Mouse (Mus musculus) hindbrain, embryonic 12.5 days (tissue): Measurements from ENCODE around the gene Fibp. TPM values are rescaled to one million over a fixed set of nuclear protein-coding genes. Genes with fewer than 3 reads are reported as not detected.
"Not testable (repeated sequence)": the region's sequence is repeated elsewhere in the genome, so short reads cannot be mapped to it uniquely, and the experiment has no call there.

Experiments used
- ATAC-seq: fragments of 200-750 bp; cut with Nextera tagmentation; 2 replicates; pipeline ENCODE4 v1.8.0; 2017; ENCODE audit warnings: moderate TSS enrichment; ENCODE audit not compliant: low FRiP score
- H3K27ac ChIP-seq: fragments of 300-500 bp; sonication (generic); 2 replicates; pipeline ENCODE4 v1.5.1; 2016; ENCODE audit warnings: mild to moderate bottlenecking
- H3K27me3 ChIP-seq: fragments of 300-500 bp; sonication (generic); 2 replicates; pipeline ENCODE4 v1.6.1; 2016; ENCODE audit warnings: mild to moderate bottlenecking
- H3K36me3 ChIP-seq: fragments of 300-500 bp; sonication (generic); 2 replicates; pipeline ENCODE4 v1.6.1; 2016; ENCODE audit warnings: mild to moderate bottlenecking
- H3K4me1 ChIP-seq: fragments of 300-500 bp; sonication (generic); 2 replicates; pipeline ENCODE4 v1.6.1; 2016
- H3K4me2 ChIP-seq: fragments of 300-500 bp; sonication (generic); replicated peaks from 2 replicates; pipeline ENCODE4 v1.6.1; 2016; ENCODE audit warnings: mild to moderate bottlenecking
- H3K4me3 ChIP-seq: fragments of 300-500 bp; sonication (generic); 2 replicates; pipeline ENCODE4 v1.5.1; 2016; ENCODE audit warnings: mild to moderate bottlenecking
- H3K9ac ChIP-seq: fragments of 300-500 bp; sonication (generic); 2 replicates; pipeline ENCODE4 v1.6.1; 2016; ENCODE audit warnings: mild to moderate bottlenecking, moderate library complexity
- H3K9me3 ChIP-seq: fragments of 300-500 bp; sonication (generic); replicated peaks from 2 replicates; pipeline ENCODE4 v1.6.1; 2016; ENCODE audit warnings: mild to moderate bottlenecking
- WGBS: fragments of 180-500 bp; shearing (Covaris S2); methylation state at CpG from one replicate; pipeline ENCODE4 v1.1.7; 2016; 5-methylcytosine and 5-hydroxymethylcytosine counted together
- polyA plus RNA-seq: library from polyadenylated mRNA; unstranded; fragments of >200 nt; fragmentation: Nextera tagmentation; extraction: Ambion mirVana; gene quantifications from 2 replicates; pipeline ENCODE4 v1.2.1, GENCODE M21; 2016

The Fibp gene
- polyA plus RNA-seq, 1 experiment from 2014 or later: 144 TPM

DNA sequence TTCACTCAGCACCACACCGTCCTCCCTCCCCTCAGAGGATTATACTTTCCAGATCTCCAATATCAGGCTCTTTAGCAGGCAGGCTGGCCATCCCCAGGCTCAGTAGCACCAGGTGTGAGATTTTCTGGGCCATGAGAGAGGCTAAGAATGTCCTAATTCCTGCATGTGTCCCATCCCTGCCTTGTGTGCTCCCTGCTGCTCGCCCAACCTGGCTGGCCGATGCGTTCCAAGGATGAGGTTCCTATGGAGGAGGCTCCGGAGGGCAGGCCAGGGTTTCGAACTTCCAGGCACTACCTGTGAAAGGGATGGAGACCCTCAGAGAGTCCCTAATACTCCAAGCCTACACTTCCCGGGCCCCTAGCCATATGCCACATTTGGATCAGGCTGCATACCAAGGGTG lies 25.4 kb downstream of the Fibp start:
- H3K27me3 ChIP-seq: no peaks in the 10 kb centered on the region
- H3K9ac ChIP-seq: no peak overlapping the region
- no peak overlapping the region for H3K4me3 ChIP-seq
- H3K9me3 ChIP-seq: no peaks in the 10 kb centered on the region
- 96% methylated on average over 7 of the region's 7 CpGs for WGBS
- no peak for ATAC-seq
- peak overlapping the region; percentile 1; the same call in 1 of the 2 replicates for H3K27ac ChIP-seq
- no peak overlapping the region for H3K4me2 ChIP-seq
- peaks cover 17% of the 10 kb centered on the region for H3K4me1 ChIP-seq
- H3K36me3 ChIP-seq: peaks cover 50% of the 10 kb centered on the region

GRCm38 (mm10) chr19:5486286-5486685 lies 25.9 kb downstream of the Fibp start:
- Histone ChIP-seq H3K4me2 (no peak overlapping the region), H3K9ac (no peak overlapping the region), H3K36me3 (peaks cover 50% of the 10 kb centered on the region), H3K27me3 (no peaks in the 10 kb centered on the region), H3K27ac (peak overlapping the region; percentile 1; the same call in 1 of the 2 replicates), H3K9me3 (no peaks in the 10 kb centered on the region), H3K4me1 (peaks cover 17% of the 10 kb centered on the region), H3K4me3 (no peak overlapping the region)
- no peak for ATAC-seq
- WGBS: 87% methylated on average over 8 of the region's 8 CpGs

DNA sequence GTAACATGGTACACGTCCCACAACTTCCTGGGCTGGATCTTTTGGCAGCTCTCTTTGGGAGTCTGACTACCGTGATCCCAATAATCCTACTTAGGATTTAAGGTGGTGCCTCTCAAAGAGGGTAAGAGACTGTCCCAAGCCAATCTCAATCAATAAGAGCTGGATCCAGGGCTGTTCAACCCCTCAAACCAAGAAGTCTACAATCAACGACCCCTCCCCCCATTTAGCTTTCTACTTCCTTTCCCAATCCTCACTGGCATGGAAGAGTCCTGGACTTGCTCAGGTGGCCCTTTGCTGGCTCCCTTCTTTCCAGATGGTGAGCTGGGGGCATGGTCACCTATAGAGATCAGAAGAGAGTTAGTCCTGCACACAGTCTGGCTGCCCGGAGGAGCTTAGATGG lies 26.4 kb downstream of the Fibp start:
- Histone ChIP-seq H3K27me3 (no peaks in the 10 kb centered on the region), H3K4me2 (peak overlapping the region; percentile 70; the same call in 1 of the 2 replicates), H3K9ac (no peak overlapping the region), H3K4me1 (peaks cover 18% of the 10 kb centered on the region), H3K27ac (no peak overlapping the region), H3K4me3 (no peak overlapping the region), H3K36me3 (peaks cover 45% of the 10 kb centered on the region), H3K9me3 (no peaks in the 10 kb centered on the region)
- no peak for ATAC-seq
- WGBS: 81% methylated on average over 4 of the region's 4 CpGs

DNA sequence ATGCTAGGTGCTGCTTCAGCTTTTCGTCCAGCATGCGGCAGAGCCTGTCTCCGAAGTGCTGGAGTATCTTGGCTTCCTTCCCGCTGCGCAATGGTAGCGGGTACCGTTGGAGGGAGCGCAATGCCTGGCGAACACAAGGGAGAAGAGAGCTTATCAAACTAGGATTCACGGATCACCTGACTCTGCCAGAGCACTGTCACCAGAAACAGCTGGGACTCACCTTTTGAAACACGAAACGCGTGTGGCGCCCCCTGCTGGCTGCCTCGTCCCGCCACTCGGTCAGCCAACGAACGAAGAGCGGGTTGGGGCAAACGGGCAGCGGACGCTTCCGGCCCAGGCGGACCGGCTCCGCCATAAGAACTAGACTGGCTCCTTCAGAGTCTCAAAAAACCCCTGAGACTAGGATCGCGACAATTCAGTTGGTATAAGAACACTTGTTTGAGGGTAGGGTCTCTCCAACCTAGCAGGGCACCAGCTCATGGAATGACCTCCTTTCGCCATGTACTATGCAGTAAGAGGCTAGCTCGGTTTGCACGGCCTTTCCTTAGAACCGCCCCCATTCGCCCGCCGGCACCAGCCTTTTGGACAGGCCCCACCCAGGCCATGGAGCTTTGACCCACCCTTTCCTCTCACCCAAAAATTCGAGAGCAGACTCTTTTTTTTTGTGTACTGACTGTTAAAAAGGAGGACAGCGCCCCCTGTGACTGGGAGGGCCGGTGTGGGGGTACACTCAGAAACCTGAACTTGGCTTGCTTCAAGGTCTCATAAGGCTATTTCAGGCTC lies 27.5 kb downstream of the Fibp start, which contains the start of gene Mus81:
Mus81 (minus strand) TSS at position 635 of the 783 bp plus-strand sequence.
- Histone ChIP-seq H3K9ac (peak within 1 kb of the TSS; percentile 67), H3K4me1 (peaks cover 28% of the 10 kb centered on the region), H3K36me3 (peaks cover 45% of the 10 kb centered on the region), H3K27ac (peak within 1 kb of the TSS; percentile 100), H3K4me3 (peak within 1 kb of the TSS; percentile 49), H3K4me2 (peak within 1 kb of the TSS; percentile 70), H3K9me3 (no peaks in the 10 kb centered on the region), H3K27me3 (no peaks in the 10 kb centered on the region)
- ATAC-seq: peak; percentile 51
- WGBS: under 1% methylated on average over 39 of the region's 39 CpGs

- Histone ChIP-seq H3K4me1 (peaks cover 31% of the 10 kb centered on the region), H3K4me2 (peak overlapping the region; percentile 70), H3K27me3 (no peaks in the 10 kb centered on the region), H3K36me3 (peaks cover 45% of the 10 kb centered on the region), H3K9me3 (no peaks in the 10 kb centered on the region), H3K4me3 (peak overlapping the region; percentile 49), H3K27ac (peak overlapping the region; percentile 100), H3K9ac (peak overlapping the region; percentile 67)
- WGBS: 0% methylated on average over 26 of the region's 26 CpGs
- peak; percentile 78 for ATAC-seq
These were observed 28.6 kb downstream of the Fibp start for GRCm38 (mm10) chr19:5488878-5489571.

- H3K4me3 ChIP-seq: peak overlapping the region; percentile 98; the same call in 1 of the 2 replicates
- H3K4me2 ChIP-seq: peak overlapping the region; percentile 75
- not testable (repeated sequence) for H3K27me3 ChIP-seq, H3K9me3 ChIP-seq, ATAC-seq, H3K9ac ChIP-seq
- H3K4me1 ChIP-seq: peaks cover 31% of the 10 kb centered on the region
- WGBS: 52% methylated on average over 10 of the region's 10 CpGs
- peaks cover 44% of the 10 kb centered on the region for H3K36me3 ChIP-seq
- H3K27ac ChIP-seq: peak overlapping the region; percentile 100
These were observed 29.3 kb downstream of the Fibp start for GRCm38 (mm10) chr19:5489721-5490120.

- Histone ChIP-seq H3K36me3 (peaks cover 42% of the 10 kb centered on the region), H3K9ac (peak within 1 kb of the TSS; percentile 97), H3K4me1 (peaks cover 31% of the 10 kb centered on the region), H3K4me3 (peak within 1 kb of the TSS; percentile 98), H3K9me3 (no peaks in the 10 kb centered on the region), H3K27ac (peak within 1 kb of the TSS; percentile 100), H3K27me3 (no peaks in the 10 kb centered on the region), H3K4me2 (peak within 1 kb of the TSS; percentile 75)
- ATAC-seq: peak; percentile 76
- WGBS: under 1% methylated on average over 62 of the region's 62 CpGs
These were observed 30.0 kb downstream of the Fibp start, which contains the start of gene Cfl1 for GRCm38 (mm10) chr19:5490313-5490897. Cfl1 (plus strand) TSS chr19:5490455.

- Histone ChIP-seq H3K4me1 (peaks cover 31% of the 10 kb centered on the region), H3K36me3 (peaks cover 42% of the 10 kb centered on the region), H3K4me2 (peak overlapping the region; percentile 75), H3K27ac (peak overlapping the region; percentile 100), H3K9me3 (no peaks in the 10 kb centered on the region), H3K27me3 (no peaks in the 10 kb centered on the region), H3K4me3 (peak overlapping the region; percentile 98), H3K9ac (peak overlapping the region; percentile 97)
- peak; percentile 15 for ATAC-seq
- WGBS: under 1% methylated on average over 59 of the region's 59 CpGs
These were observed 30.7 kb downstream of the Fibp start for GRCm38 (mm10) chr19:5490898-5491708.

- no peak overlapping the region for H3K4me3 ChIP-seq
- no peaks in the 10 kb centered on the region for H3K27me3 ChIP-seq
- 88% methylated on average over 4 of the region's 4 CpGs for WGBS
- no peak overlapping the region for H3K9ac ChIP-seq
- H3K9me3 ChIP-seq: no peaks in the 10 kb centered on the region
- H3K36me3 ChIP-seq: peaks cover 55% of the 10 kb centered on the region
- peaks cover 21% of the 10 kb centered on the region for H3K4me1 ChIP-seq
- no peak for ATAC-seq
- H3K27ac ChIP-seq: no peak overlapping the region; the same call in 1 of the 2 replicates
- H3K4me2 ChIP-seq: 0 out of 2 replicates have a peak overlapping the region, but pooled peaks have one; percentile 8
These were observed 32.2 kb downstream of the Fibp start for GRCm38 (mm10) chr19:5492641-5493040.

DNA sequence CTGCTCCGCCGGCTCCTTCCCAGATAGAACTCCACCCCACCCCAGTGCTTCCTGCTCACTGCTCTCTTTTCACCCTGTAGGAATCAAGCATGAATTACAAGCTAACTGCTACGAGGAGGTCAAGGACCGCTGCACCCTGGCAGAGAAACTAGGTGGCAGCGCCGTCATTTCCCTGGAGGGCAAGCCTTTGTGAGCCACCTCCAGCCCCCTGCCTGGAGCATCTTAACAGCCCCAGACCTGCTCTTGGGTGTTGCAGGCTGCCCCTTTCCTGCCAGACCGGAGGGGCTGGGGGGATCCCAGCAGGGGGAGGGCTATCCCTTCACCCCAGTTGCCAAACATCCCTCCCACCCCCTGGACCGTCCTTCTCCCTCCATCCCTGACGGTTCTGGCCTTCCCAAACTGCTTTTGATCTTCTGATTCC lies 32.9 kb downstream of the Fibp start:
- Histone ChIP-seq H3K36me3 (peaks cover 57% of the 10 kb centered on the region), H3K4me1 (peaks cover 20% of the 10 kb centered on the region)
- not testable (repeated sequence) for H3K4me2 ChIP-seq, H3K9me3 ChIP-seq, ATAC-seq, H3K4me3 ChIP-seq, H3K9ac ChIP-seq, H3K27ac ChIP-seq, H3K27me3 ChIP-seq
- 66% methylated on average over 9 of the region's 9 CpGs for WGBS

GRCm38 (mm10) chr19:5494314-5494713 lies 33.9 kb downstream of the Fibp start:
- no peak for ATAC-seq
- H3K4me1 ChIP-seq: peaks cover 17% of the 10 kb centered on the region
- H3K27me3 ChIP-seq: no peaks in the 10 kb centered on the region
- no peak overlapping the region for H3K4me2 ChIP-seq
- no peak overlapping the region for H3K9ac ChIP-seq
- no peaks in the 10 kb centered on the region for H3K9me3 ChIP-seq
- H3K4me3 ChIP-seq: no peak overlapping the region
- 89% methylated on average over 3 of the region's 3 CpGs for WGBS
- H3K27ac ChIP-seq: no peak overlapping the region
- H3K36me3 ChIP-seq: peaks cover 62% of the 10 kb centered on the region
